Mouse (Mus musculus): ENCODE results near the gene Ggta1. TPM values are rescaled to one million over a fixed set of nuclear protein-coding genes. Genes with fewer than 3 reads are reported as not detected.

The Ggta1 gene
- total RNA-seq, 2 experiments from 2014 or later: 19.9 to 28.8 TPM

DNA sequence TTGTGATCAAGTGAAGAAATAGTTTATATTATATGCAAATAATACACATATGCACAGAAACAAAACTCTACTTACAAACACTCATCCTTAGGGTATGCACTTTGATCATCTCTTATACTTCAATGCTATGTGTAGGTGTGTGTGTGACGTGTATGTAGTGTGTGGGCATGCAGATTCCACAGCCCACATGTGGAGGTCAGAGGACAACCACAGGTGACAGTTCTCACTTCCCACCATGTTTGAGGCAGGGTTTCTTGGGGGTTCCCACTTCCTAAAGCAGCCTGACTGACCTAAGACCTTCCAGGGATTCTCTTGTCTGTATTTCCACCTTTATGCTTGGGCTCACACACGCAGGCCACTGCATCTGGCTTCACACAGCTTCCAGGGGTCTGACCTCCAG, 50.8 kb downstream of the Ggta1 start:
- intact Hi-C loops (cut with DNase I): no loop called here
- no peak for DNase-seq

- DNase-seq: no peak
- intact Hi-C loops (cut with DNase I): no loop called here
Measured at GRCm38 (mm10) chr2:35411640-35412190, 51.3 kb downstream of the Ggta1 start.

GRCm38 (mm10) chr2:35409466-35409865, 53.6 kb downstream of the Ggta1 start:
- no peak for DNase-seq
- intact Hi-C loops (cut with DNase I): no loop called here

- DNase-seq: no peak
- intact Hi-C loops (cut with DNase I): no loop called here
Measured at GRCm38 (mm10) chr2:35408409-35409110, 54.5 kb downstream of the Ggta1 start.

DNA sequence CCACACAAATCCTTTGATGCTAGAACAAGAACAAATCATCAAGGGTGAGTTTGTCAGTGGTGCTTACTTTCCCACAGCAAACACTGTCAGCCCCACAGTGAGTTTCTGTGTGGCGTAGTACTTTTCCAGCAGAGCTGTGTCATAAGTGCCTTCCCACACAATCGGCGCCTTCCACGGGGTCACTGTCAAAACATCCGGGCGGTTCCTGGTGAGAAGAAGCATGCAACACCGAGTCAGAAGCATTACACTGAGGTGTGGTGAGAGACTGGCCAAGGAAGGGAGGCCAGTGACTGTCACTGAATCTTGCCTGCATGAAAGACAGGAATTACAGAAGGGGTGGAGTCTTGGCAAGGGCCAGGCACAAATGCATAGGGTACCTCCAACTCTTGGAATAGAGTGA, 55.2 kb downstream of the Ggta1 start:
- DNase-seq: no peak
- intact Hi-C loops (cut with DNase I): no loop called here

GRCm38 (mm10) chr2:35407266-35407665, 55.8 kb downstream of the Ggta1 start:
- intact Hi-C loops (cut with DNase I): no loop called here
- DNase-seq: no peak

DNA sequence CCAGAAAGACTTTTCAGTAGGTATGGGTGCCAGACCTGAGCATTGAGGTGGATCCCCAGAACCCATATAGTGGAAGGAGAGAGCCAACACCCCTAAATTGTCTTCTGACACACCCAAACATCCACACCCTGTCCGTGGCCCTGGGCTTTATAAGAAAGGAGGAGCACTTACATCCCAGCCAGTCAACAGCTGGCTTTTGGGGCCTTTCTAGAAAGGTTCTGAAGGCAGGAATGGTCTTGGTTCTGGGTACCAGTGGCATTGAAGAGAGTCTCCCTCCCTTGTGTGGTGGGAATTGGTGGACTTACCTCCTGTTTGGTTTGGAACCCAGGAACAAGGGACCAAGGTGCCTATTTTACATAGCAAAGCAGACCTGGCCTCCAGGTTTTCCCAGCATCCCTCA, 56.4 kb downstream of the Ggta1 start:
- DNase-seq: no peak
- intact Hi-C loops (cut with DNase I): no loop called here

DNA sequence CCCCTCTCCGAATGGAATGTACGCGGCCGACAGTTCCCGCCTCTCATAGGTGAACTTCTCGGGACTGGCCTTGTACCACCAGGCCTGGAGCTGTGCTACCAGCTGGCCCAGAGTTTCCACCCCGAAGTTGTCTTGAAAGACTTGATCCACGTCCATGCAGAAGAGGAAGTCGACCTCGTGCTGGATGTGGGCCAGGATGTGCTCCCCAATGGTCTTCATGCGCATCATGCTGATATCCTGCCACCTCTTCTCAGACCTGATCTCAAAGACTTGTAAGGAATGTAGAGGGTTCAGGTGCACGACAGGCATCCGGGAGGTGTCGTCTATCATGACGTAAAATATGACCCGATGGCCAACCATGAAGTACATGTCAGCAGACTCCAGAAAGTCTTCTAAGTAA, 60.6 kb downstream of the Ggta1 start:
- intact Hi-C loops (cut with DNase I): no loop called here
- DNase-seq: no peak

DNA sequence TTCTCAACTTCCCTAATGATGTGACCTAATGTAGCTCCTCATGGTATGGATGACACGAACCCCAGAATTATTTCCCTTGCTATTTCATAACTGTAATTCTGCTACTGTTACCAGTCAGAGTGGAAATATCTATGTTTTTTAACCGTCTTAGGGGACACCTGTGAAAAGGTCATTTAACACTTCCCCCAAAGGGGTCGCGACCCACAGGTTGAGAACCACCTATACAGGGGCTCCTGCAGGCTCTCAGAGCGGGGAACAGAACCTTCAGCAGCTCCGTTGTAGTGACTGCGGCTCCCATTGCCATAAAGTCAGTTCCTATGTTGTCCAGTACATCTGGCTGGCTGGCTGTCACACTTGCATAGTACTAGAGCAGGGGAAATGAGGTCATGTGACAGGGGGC, 62.3 kb downstream of the Ggta1 start:
- DNase-seq: no peak
- intact Hi-C loops (cut with DNase I): no loop called here

GRCm38 (mm10) chr2:35398184-35398828, 64.7 kb downstream of the Ggta1 start:
- DNase-seq: no peak
- intact Hi-C loops (cut with DNase I): no loop called here

DNA sequence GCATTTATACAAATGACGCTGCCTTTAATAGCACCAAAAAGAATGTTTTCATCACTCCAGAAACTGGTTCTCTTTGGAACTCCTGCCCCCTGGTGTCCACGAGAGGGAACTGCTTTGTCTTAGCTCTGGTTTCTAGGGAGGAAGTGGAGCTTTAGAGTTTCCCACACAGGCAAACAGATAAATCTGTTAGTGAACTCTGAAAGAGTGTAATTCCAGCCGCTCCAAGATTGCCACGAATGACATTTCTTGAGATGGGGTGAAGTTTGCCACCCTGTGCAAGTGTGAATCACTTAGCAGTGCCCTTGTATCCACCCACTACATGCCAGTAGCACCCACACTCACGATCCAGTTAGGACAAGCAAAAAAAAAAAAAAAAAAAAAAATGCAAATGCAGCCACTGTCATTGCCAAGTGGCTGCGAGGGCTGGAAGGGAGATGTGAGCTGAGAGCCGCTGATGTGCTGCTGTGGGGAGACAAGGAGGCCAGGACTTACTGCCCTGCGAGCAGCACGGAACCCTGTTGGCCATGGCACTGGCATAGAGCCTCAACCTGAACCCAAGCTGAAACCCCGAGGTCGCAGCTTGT, 65.3 kb downstream of the Ggta1 start:
- DNase-seq: peak; percentile 83 to 86
- intact Hi-C loops (cut with DNase I): loop anchor here (1.0 kb wide), 3 partner anchors 48 to 105 kb away; no protein-coding TSS in a partner anchor

DNA sequence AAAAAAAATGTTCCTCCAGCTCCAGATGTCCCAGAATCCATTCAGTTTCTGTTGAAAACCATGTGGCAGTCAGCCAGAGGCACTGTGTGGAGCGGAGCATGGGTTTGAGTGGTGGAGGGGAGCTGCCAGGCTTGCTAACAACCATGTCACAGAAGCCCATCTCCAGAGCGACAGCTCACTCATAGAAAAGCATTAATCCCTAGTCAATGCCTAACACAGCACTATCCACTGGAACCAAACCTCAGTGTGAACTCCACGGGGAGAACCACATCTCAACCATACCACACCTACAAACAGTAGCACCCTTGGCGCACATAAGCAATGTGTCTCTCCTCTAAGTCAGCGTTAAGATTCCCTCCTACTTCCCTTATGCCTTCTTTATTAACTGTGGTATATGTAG, 65.9 kb downstream of the Ggta1 start, which contains the start of gene 4930402F06Rik:
Gene 4930402F06Rik (minus strand): TSS at position 80 of the 400 bp plus-strand sequence.
- intact Hi-C loops (cut with DNase I): loop anchor here (1.0 kb wide), 3 partner anchors 48 to 105 kb away; no protein-coding TSS in a partner anchor
- DNase-seq: no peak

- DNase-seq: peak; percentile 53 to 66
- intact Hi-C loops (cut with DNase I): no loop called here
Measured at GRCm38 (mm10) chr2:35385441-35385871, 77.6 kb downstream of the Ggta1 start.

GRCm38 (mm10) chr2:35379306-35379705, 83.7 kb downstream of the Ggta1 start:
- intact Hi-C loops (cut with DNase I): no loop called here
- DNase-seq: no peak

DNA sequence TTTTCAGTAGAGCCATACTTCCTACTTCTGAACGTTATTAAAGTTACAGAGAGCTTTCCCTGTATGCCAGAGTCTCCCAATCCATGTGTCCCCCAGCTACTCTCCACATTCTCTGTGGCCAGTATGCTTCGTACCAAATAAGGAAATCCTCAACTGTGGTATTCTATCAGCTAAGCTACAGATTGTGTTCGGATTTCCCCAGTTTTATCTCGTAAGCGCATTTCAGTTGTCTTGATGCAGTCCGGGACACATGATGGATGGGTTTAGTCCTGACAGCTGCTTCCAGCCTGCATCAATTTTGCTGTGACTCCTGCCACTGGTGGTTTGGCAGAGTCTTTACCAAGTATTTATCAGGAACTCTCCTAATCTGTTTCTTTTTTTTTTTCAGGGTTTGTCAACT, 85.4 kb downstream of the Ggta1 start:
- intact Hi-C loops (cut with DNase I): no loop called here
- DNase-seq: no peak

DNA sequence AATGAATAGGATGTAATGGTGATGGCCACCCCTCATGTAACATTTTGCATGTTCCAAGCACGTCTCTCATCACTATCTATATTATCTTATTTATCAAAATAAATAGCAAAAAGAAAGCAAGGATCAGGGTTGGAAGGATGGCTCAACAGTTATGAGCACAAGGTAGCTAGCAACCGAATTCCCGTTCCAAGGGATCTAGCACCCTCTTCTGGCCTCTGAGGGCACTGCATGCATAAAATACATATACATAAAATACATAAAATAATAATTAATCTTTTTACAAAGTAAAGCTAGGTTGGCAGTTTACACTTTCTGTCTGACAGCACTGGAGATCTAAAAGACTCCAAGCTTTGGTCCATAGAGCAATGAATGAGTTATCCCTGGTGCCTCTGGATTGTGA, 90.0 kb downstream of the Ggta1 start:
- peak in 1 of 2 experiments; percentile 35 for DNase-seq
- intact Hi-C loops (cut with DNase I): no loop called here

GRCm38 (mm10) chr2:35370686-35371085, 92.3 kb downstream of the Ggta1 start:
- DNase-seq: no peak
- intact Hi-C loops (cut with DNase I): no loop called here

DNA sequence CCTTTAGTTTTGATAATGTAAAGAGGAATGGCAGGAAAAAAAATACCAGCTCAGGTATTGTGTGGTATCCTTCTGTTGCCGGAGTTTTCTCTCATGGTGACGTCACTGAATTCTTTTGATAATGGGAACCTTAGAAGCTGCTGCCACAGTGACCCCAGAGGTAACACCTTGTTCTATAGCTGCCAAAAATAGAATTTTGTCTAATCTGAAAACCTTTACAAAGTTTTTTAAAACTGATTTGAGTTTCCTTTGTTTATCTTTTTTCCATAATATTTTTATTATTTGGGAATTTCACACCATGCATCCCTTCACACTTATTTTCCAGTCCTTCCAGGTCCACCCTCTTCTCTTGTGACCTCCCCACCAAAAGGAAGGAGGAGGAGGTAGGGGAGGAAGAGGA, 95.4 kb downstream of the Ggta1 start, which contains the start of gene 4930568D16Rik:
Gene 4930568D16Rik (minus strand): TSS at position 101 of the 400 bp plus-strand sequence.
- no peak for DNase-seq
- intact Hi-C loops (cut with DNase I): loop anchor here (10.0 kb wide), 1 partner anchor 323 kb away; no protein-coding TSS in a partner anchor
